Mouse (Mus musculus) liver, embryonic 14.5 days (tissue): ENCODE results near the gene Rnf20.
A peak's percentile ranks its signal among the peaks of the same experiment; 100 is the strongest.

Source experiments
- CTCF ChIP-seq: IDR thresholded peaks from 2 replicates; pipeline ENCODE4 v1.5.1; 2016; ENCODE audit warnings: antibody characterized with exemption, low read depth, control low read depth
- EP300 ChIP-seq: IDR thresholded peaks from 2 replicates; pipeline ENCODE4 v1.6.1; 2016; ENCODE audit warnings: antibody characterized with exemption, low read depth

DNA sequence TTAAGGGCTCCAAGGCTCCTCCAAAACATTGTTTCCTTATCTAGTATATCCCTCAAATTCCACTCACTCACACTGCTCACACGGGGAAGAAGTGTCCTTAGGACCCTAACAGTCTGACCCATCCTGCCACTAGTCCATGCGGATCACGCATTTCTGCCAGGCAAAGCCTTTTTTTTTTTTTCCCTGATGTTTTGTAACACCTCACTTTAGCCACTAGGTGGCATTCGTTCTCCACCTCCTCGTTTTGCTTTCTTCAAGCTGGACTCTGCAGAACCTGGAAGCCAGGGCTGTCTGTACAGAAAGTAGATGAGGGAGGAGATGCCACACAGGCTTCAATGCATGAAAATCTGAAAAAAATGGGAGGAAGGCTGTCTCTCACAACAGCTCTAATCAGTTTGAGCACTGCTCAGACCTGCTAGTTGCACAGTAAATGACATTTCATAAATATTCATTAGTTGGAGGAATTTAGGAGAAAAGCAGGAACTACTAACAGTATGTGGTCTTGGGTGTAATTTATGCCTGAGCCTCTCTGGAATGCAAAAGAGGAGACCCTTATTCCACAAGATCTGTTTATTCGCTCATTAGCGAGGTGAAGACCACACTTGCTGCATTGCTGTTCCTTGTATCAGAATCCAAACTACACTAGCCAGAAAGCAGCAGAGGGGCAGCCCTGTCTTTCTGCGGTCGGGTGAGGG, 56.9 kb downstream of the Rnf20 start:
- TF ChIP-seq EP300 (no peak), CTCF (peak; percentile 74)
